Mouse (Mus musculus): ENCODE results near the gene Tmigd3. TPM values are rescaled to one million over a fixed set of nuclear protein-coding genes. Genes with fewer than 3 reads are reported as not detected.
"Not testable (repeated sequence)": the region's sequence is repeated elsewhere in the genome, so short reads cannot be mapped to it uniquely, and the experiment has no call there.

Gene Tmigd3
- polyA plus RNA-seq, 1 experiment from 2014 or later, result not detected

DNA sequence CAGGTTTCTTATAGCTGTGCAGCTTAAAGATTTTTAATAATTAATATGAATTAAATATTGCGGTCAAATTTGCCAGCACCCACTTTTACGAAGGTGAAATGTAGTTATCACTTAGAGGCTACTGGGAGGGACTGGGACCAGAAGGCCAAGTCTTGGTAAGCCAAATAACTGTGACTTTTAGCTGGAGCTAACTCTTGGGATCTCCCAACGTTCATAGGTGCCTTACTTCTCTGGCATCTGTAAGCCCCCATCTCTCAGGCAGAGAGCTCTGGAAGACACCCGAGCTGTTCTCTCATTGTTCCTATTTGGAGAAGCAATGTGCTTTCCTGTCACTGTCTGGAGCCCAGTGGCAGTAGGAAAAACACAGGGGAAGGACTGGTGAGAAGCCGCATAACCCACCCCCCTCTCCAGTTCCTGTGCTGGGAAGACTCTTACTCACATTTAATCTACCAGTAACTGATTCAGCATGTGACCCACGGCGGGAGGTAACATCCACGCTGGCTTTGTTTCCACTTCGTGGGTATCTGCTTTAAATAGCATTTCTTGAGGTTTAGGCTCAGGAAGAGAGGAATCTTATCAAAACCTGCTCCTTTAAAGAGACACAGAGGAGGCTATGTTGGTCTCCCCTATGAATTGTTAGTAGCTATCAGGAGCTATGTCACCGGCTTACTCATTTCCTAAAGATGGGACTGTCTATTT lies 47.1 kb downstream of the Tmigd3 start:
- Histone ChIP-seq H3K4me1 (replicated peaks; ENCODE audit: control insufficient read depth, insufficient read depth, low read length) (no peaks in the 10 kb centered on the region), H3K27ac (no peak overlapping the region), H3K36me3 (replicated peaks; ENCODE audit: control insufficient read depth, insufficient read depth) (no peaks in the 10 kb centered on the region), H3K4me2 (replicated peaks) (no peak overlapping the region), H3K9me3 (ENCODE audit: control insufficient read depth, low read length) (no peaks in the 10 kb centered on the region), H3K27me3 (ENCODE audit: control insufficient read depth, insufficient read depth, low read length) (no peaks in the 10 kb centered on the region), H3K4me3 (replicated peaks; ENCODE audit: low read length) (no peak overlapping the region), H3K9ac (no peak overlapping the region)
- WGBS, result 74% methylated on average over 10 of the region's 10 CpGs
- no peak for DNase-seq (ENCODE audit: low spot score)
- no peak for ATAC-seq (ENCODE audit: low FRiP score)

DNA sequence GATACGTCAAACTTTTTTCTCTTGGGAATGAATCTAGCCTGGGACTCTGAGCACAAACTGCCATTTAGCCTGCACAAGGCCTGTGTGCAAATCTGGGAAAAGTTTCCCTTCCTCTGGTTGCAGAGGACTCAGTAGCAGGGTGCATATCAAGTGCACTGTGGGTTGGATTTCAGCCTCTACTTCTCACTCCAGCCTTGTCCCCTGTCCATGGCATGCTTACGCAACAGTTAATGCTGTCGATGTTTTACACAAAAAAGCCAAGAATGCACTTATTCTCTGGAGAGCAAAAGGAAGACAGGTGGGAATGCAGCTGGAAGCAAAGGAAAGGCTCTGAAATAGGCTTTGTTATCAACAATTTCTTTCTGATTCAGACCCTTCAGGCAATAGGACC lies 47.6 kb downstream of the Tmigd3 start:
- Histone ChIP-seq H3K4me3 (replicated peaks; ENCODE audit: low read length) (no peak overlapping the region), H3K9me3 (ENCODE audit: control insufficient read depth, low read length) (no peaks in the 10 kb centered on the region), H3K9ac (no peak overlapping the region), H3K36me3 (replicated peaks; ENCODE audit: control insufficient read depth, insufficient read depth) (no peaks in the 10 kb centered on the region), H3K4me1 (replicated peaks; ENCODE audit: control insufficient read depth, insufficient read depth, low read length) (no peaks in the 10 kb centered on the region), H3K27me3 (ENCODE audit: control insufficient read depth, insufficient read depth, low read length) (no peaks in the 10 kb centered on the region), H3K27ac (no peak overlapping the region), H3K4me2 (replicated peaks) (no peak overlapping the region)
- 74% methylated on average over 3 of the region's 3 CpGs for WGBS
- no peak for ATAC-seq (ENCODE audit: low FRiP score)
- no peak for DNase-seq (ENCODE audit: low spot score)

GRCm38 (mm10) chr3:105920743-105921142 lies 50.0 kb downstream of the Tmigd3 start:
- not testable (repeated sequence) for H3K4me2 ChIP-seq (replicated peaks); H3K9ac ChIP-seq; H3K4me3 ChIP-seq (replicated peaks; ENCODE audit: low read length); H3K4me1 ChIP-seq (replicated peaks; ENCODE audit: control insufficient read depth, insufficient read depth, low read length); H3K27me3 ChIP-seq (ENCODE audit: control insufficient read depth, insufficient read depth, low read length); H3K9me3 ChIP-seq (ENCODE audit: control insufficient read depth, low read length); H3K27ac ChIP-seq; DNase-seq (ENCODE audit: low spot score); ATAC-seq (ENCODE audit: low FRiP score); H3K36me3 ChIP-seq (replicated peaks; ENCODE audit: control insufficient read depth, insufficient read depth)

DNA sequence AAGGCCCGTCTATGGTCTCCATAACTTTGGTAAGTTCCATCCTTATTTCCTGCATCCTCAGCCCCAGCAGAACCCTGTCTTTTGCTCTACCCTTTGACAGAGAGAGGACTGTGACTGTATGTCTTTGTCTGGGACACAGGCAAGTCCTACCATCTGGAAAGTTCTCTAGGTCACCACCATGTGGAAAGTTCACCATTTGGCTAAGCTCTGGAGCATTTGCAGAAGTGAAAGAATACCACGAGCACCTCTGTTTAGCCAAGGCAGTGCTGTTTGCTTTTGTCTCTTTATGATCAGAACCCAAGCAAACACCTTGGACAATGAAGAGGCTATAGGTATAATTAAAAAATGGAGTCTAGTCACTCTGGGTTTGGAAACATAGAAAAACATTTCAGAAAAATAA lies 51.3 kb downstream of the Tmigd3 start:
- H3K36me3 ChIP-seq (replicated peaks; ENCODE audit: control insufficient read depth, insufficient read depth), result no peaks in the 10 kb centered on the region
- no peak overlapping the region for H3K27ac ChIP-seq
- no peaks in the 10 kb centered on the region for H3K9me3 ChIP-seq (ENCODE audit: control insufficient read depth, low read length)
- H3K4me1 ChIP-seq (replicated peaks; ENCODE audit: control insufficient read depth, insufficient read depth, low read length), result no peaks in the 10 kb centered on the region
- no peak overlapping the region for H3K9ac ChIP-seq
- DNase-seq (ENCODE audit: low spot score) (no peak), ATAC-seq (ENCODE audit: low FRiP score) (no peak)
- H3K4me2 ChIP-seq (replicated peaks), result no peak overlapping the region
- no peak overlapping the region for H3K4me3 ChIP-seq (replicated peaks; ENCODE audit: low read length)
- 82% methylated on average over 2 of the region's 2 CpGs for WGBS
- no peaks in the 10 kb centered on the region for H3K27me3 ChIP-seq (ENCODE audit: control insufficient read depth, insufficient read depth, low read length)

DNA sequence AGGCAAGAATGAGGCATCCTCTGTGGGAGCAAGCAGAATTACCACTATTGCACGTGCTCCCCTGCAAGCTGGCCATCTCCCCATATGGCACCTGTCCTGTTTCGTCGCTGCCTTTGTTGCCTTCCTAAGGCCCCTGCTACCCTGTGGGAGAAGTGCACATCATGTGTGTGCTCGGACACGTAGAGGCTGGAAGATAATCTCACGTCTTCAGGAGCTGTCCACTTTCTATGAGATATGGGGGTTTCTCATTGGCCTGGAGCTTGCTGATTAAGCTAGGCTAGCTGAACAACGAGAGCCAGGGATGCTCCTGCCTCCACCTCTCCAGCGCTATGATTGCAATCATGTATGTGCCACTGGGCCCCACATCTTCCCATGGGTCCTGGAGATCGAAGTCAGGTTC lies 53.9 kb downstream of the Tmigd3 start:
- Histone ChIP-seq H3K36me3 (replicated peaks; ENCODE audit: control insufficient read depth, insufficient read depth) (no peaks in the 10 kb centered on the region), H3K4me2 (replicated peaks) (no peak overlapping the region), H3K27me3 (ENCODE audit: control insufficient read depth, insufficient read depth, low read length) (no peaks in the 10 kb centered on the region), H3K9me3 (ENCODE audit: control insufficient read depth, low read length) (no peaks in the 10 kb centered on the region), H3K4me3 (replicated peaks; ENCODE audit: low read length) (no peak overlapping the region), H3K27ac (no peak overlapping the region), H3K4me1 (replicated peaks; ENCODE audit: control insufficient read depth, insufficient read depth, low read length) (no peaks in the 10 kb centered on the region), H3K9ac (no peak overlapping the region)
- 91% methylated on average over 9 of the region's 9 CpGs for WGBS
- DNase-seq (ENCODE audit: low spot score), result no peak
- ATAC-seq (ENCODE audit: low FRiP score), result no peak

GRCm38 (mm10) chr3:105927561-105928194 lies 57.0 kb downstream of the Tmigd3 start:
- H3K9me3 ChIP-seq (ENCODE audit: control insufficient read depth, low read length), result no peaks in the 10 kb centered on the region
- ATAC-seq (ENCODE audit: low FRiP score) (no peak), DNase-seq (ENCODE audit: low spot score) (no peak)
- no peaks in the 10 kb centered on the region for H3K27me3 ChIP-seq (ENCODE audit: control insufficient read depth, insufficient read depth, low read length)
- WGBS, result 84% methylated on average over 7 of the region's 7 CpGs
- H3K9ac ChIP-seq, result no peak overlapping the region
- H3K36me3 ChIP-seq (replicated peaks; ENCODE audit: control insufficient read depth, insufficient read depth), result no peaks in the 10 kb centered on the region
- no peaks in the 10 kb centered on the region for H3K4me1 ChIP-seq (replicated peaks; ENCODE audit: control insufficient read depth, insufficient read depth, low read length)
- H3K4me2 ChIP-seq (replicated peaks), result no peak overlapping the region
- no peak overlapping the region for H3K27ac ChIP-seq
- no peak overlapping the region for H3K4me3 ChIP-seq (replicated peaks; ENCODE audit: low read length)

GRCm38 (mm10) chr3:105928195-105928569 lies 57.5 kb downstream of the Tmigd3 start:
- Histone ChIP-seq H3K9me3 (ENCODE audit: control insufficient read depth, low read length) (no peaks in the 10 kb centered on the region), H3K27ac (no peak overlapping the region), H3K36me3 (replicated peaks; ENCODE audit: control insufficient read depth, insufficient read depth) (no peaks in the 10 kb centered on the region), H3K4me3 (replicated peaks; ENCODE audit: low read length) (no peak overlapping the region), H3K9ac (no peak overlapping the region), H3K4me1 (replicated peaks; ENCODE audit: control insufficient read depth, insufficient read depth, low read length) (no peaks in the 10 kb centered on the region), H3K4me2 (replicated peaks) (no peak overlapping the region), H3K27me3 (ENCODE audit: control insufficient read depth, insufficient read depth, low read length) (no peaks in the 10 kb centered on the region)
- no peak for DNase-seq (ENCODE audit: low spot score)
- no peak for ATAC-seq (ENCODE audit: low FRiP score)
- WGBS, result 87% methylated on average over 3 of the region's 3 CpGs

GRCm38 (mm10) chr3:105928781-105929180 lies 58.1 kb downstream of the Tmigd3 start:
- 88% methylated on average over 6 of the region's 6 CpGs for WGBS
- H3K9me3 ChIP-seq (ENCODE audit: control insufficient read depth, low read length), result no peaks in the 10 kb centered on the region
- no peak for ATAC-seq (ENCODE audit: low FRiP score)
- no peak overlapping the region for H3K9ac ChIP-seq
- no peak overlapping the region for H3K27ac ChIP-seq
- H3K4me2 ChIP-seq (replicated peaks), result no peak overlapping the region
- no peak for DNase-seq (ENCODE audit: low spot score)
- H3K27me3 ChIP-seq (ENCODE audit: control insufficient read depth, insufficient read depth, low read length), result no peaks in the 10 kb centered on the region
- no peaks in the 10 kb centered on the region for H3K4me1 ChIP-seq (replicated peaks; ENCODE audit: control insufficient read depth, insufficient read depth, low read length)
- H3K36me3 ChIP-seq (replicated peaks; ENCODE audit: control insufficient read depth, insufficient read depth), result no peaks in the 10 kb centered on the region
- no peak overlapping the region for H3K4me3 ChIP-seq (replicated peaks; ENCODE audit: low read length)

GRCm38 (mm10) chr3:105929821-105930220 lies 59.1 kb downstream of the Tmigd3 start:
- no peak overlapping the region for H3K4me3 ChIP-seq (replicated peaks; ENCODE audit: low read length)
- 81% methylated on average over 7 of the region's 7 CpGs for WGBS
- no peak overlapping the region for H3K4me2 ChIP-seq (replicated peaks)
- H3K36me3 ChIP-seq (replicated peaks; ENCODE audit: control insufficient read depth, insufficient read depth), result no peaks in the 10 kb centered on the region; the same call in 1 of the 2 replicates
- ATAC-seq (ENCODE audit: low FRiP score) (no peak), DNase-seq (ENCODE audit: low spot score) (no peak)
- H3K9ac ChIP-seq, result no peak overlapping the region
- H3K9me3 ChIP-seq (ENCODE audit: control insufficient read depth, low read length), result no peaks in the 10 kb centered on the region
- no peaks in the 10 kb centered on the region for H3K27me3 ChIP-seq (ENCODE audit: control insufficient read depth, insufficient read depth, low read length)
- H3K27ac ChIP-seq, result no peak overlapping the region
- no peaks in the 10 kb centered on the region for H3K4me1 ChIP-seq (replicated peaks; ENCODE audit: control insufficient read depth, insufficient read depth, low read length)

Data from hindbrain, embryonic 14.5 days (tissue).